Mouse (Mus musculus): ENCODE data around the gene Slc16a6.
A peak's percentile ranks its signal among the peaks of the same experiment; 100 is the strongest.

Gene Slc16a6

DNA sequence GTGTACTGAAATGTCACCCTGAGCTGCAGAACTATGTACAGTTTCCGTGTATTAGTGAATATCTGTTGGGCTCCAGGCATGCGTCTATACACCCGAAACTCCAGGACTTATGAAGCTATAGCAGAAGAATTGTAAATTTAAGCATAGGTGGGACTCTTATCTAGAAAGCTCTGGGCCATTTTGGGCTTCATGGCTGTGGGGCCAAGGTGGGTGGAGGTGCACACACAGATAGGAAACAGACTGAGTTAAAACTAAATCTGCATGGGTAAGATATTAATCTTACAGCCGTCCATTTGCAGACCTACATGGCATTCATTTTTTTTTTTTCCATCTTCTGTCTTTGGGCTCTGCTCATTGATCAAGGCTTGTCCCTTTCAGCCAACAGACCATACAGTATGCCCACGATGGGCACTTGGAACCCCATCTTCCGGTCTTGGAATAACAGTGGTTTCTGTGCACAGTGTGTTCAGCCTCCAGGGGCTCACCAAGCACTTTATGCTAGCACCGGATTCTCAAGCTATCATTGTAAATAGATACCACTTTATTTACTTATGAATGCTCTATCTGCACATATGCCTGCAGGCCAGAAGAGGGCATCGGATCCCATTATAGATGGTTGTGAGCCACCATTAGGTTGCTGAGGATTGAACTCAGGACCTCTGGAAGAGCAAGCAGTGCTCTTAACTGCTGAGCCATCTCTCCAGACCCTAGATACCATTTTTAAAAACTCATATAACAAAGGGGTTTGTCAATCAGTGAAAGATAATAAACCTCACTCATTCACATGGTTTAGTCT lies 29.7 kb downstream of the Slc16a6 start:
- DNase-seq, result no peak

DNA sequence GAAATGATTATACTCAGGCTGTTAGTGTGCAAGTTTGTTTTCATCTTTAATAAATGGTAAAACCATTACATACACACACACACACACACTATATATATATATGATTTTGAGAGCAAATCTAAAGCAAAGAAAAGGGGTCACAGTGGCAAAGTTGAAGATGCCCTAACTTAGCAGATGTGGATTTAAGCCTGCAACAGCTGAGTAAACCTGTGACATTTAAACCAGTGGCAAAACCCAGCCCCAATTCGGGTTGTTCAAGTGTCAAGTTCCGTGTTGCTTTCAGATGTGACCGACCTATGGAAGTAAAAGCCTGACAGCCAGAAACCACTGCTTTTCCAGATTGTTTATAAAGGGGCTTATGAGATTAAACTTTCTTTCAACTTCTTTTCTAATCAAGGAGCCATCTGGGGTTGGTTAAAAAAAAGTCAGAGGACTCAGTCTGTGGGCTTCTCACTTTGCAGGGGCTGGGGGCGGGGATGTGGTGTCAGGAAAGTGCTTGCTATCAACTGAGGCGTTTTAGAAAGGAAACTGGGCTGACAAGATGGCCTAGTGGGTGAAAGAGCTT lies 31.1 kb downstream of the Slc16a6 start:
- DNase-seq, result no peak

DNA sequence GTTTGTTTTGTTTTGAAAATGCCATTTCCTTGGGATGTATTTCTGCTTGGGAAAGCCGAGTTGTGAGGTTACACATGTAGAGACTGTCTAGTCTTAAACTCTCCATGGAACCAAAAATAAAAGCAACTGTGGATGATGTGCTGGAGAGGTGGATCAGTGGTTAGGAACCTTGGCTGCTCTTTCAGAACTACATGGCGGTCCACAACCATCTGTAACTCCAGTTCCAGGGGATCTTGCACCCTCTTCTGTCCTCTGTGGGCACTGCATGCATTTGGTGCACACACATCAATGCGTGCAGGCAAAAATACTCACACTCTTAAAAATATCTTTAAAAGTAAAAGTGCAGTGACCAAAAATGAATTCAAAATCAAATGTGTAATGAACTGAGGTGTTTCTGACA lies 32.3 kb downstream of the Slc16a6 start:
- peak; percentile 60 for DNase-seq

DNA sequence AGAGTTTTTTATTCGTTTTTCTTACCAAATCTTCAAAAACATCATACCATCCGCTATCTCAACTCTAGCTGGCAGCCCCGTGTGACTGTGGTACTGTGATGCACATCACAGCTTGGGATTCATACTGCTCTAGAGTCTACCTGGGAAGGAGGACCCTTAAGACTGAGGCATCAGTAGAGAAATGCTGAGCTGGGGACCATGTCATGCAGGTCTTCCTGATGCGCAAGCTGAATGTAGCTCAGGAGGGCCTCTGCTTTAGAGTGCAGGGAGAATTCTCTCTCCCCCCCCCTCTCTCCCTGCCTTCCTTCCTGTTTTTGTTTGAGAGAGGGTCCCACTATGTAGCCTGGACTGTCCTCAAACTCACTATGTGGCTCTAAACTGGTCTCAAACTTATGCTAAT lies 32.8 kb downstream of the Slc16a6 start:
- no peak for DNase-seq

DNA sequence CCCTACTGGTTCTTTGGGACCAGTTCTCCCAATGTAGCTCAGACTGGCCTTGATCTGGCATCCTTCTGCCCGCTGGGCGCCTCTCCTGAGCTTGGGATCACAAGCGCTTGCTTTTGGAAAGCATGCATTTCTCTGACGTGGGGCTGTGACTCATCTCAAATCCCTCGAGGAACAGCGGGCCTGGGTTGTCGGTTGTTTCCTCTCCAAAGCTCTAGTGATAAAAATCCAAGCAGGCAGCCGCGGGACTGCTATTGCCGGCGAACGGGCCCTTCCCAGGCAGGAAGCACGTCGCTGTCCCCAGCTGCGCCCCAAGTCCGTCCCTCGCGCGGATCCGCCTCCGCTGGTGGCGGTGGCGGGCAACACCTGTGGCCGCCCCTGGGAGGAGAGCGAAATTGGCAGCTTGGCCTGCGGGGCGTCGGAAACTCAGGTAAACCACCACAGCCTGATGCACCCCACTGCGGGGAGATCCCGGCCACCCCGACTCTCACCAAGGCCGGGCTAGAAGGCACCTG lies 33.5 kb downstream of the Slc16a6 start:
- peak; percentile 79 for DNase-seq

DNA sequence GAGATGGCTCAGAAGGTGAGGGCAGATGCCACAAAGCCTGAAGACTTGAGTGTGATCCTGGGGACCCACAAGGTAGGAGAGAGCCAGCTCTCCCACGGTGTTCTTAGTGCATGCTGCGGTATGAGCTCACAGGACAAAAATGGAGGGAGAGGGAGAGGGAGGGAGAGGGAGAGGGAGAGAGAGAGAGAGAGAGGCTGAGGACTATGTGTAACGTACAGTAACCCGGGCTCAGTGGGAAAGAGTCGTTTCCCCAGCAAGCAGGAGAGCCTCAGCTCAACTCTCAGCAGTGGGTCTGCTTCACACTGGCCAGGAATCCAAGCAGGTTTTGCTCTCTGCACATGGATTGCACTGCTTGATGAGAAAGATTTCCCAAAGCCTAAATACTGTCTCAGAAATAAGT lies 34.2 kb downstream of the Slc16a6 start:
- DNase-seq, result no peak

DNA sequence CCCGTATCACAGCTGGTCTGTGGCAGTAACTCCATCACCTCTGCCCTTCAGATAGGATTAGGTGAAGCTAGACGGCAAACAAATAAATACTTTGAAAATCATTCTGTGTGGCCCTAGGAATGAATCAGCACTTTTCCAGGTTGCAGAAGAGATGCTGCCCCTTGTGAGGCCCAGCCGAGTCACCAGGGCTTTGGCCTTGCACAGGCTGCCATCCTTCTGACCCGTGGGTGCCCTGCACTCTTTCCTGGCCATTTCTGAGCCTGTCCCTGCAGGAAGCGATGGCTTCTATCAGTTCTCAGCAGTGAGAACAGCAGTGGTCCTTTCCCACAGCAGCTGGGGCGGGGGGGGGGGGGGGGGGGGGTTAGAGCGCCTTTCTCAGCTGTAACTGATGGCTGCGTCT lies 36.5 kb downstream of the Slc16a6 start:
- DNase-seq, result no peak

DNA sequence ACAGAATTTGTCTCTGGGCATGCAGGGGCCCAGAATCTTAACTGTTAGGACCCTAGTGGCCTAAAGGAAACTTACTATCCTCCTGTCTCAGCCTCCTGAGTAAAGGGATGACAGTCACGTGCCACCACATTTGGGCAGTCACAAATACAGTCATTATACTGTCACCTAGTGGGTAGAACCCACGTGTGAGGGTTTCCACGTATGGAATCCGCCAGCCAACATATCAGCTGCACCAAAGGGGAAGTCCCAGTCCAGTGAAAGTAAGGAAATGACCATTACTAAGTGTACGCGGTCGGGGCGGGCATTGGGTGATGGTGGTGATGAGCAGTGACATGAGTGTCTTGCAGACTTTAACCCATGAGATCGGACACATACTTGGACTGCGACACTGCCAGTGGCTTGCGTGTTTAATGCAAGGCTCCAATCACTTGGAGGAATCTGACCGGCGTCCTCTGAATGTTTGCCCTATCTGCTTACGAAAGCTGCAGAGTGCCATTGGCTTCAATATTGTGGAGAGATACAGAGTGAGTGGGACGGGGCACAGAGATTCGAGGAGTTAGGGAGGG lies 39.1 kb downstream of the Slc16a6 start:
- DNase-seq, result no peak

DNA sequence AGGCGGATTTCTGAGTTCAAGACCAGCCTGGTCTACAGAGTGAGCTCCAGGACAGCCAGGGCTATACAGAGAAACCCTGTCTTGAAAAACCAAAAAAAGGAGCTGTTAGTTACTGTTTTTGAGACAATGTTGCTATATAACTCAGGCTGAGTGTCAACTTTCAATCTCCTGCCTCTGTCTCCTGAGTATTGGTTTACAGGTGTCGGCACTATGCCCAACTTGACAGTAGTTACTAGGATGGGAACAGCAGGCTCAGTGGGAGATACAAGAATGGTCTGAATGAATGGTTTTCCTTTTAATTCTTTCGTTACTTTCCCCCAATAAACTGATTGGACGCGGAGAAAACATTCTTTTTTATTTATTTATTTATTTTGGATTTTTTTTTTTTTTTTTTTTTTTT lies 46.0 kb downstream of the Slc16a6 start:
- no peak for DNase-seq

DNA sequence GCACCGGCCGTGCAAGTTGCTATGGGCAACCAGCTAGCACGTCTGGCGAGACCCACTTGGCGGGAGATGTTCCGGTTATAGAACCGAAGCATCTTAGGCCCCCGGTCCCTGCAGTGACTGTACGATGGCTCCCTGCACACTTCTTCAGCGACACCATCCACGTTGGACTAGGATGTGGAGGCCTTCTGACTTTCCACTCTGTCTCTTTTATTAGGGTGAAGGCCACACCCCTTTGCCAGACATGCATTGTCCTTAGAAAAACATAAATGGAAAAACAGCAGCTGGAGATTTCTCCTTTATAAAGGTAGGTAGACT lies 47.2 kb downstream of the Slc16a6 start:
- DNase-seq, result no peak

DNA sequence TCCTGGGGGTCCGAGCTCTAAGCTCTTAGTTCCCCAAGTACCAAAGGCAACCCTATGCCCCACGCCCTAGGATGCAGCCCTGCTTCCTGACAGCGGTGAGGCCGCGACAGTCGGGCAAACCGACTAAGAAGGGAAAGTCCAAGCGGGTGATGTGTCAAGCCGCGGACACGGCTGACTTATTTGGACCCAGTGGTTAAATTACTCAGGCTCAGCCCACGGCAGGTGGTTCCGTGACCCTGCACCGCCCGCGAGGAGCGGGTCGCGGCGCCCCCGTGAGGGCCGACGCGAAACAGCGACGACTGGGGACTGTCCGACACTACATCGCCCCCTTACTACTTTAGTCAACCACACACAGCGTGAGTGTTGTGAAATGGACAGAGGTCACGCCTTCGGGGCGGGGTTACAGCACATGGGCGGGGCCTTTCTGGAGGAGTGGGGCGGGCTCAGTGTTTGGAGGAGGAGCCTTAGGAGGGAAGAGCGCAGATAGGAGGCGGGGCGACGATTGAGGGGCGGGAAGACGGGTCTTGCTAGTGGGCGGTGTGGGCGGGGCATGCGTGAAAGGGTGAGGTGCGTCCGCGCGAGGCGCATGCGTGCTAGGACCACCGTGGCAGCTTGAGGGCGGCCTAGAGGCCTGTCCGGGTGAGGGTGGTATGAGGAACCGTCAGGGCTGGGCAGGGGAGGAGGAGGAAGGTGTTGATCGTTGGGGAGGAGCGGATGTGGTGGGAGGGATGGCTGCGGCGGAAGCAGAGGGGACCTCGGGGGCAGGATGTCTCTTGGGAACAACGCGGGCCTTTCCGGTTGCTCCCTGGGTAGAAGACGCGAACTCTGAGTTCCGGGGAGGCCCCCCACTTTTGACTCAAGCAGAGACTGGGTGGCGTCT lies 47.8 kb downstream of the Slc16a6 start, which contains the start of gene Amz2:
Gene Amz2, plus strand, starts transcription at position 555 of the 880 bp plus-strand sequence.
- DNase-seq, result peak; percentile 100

DNA sequence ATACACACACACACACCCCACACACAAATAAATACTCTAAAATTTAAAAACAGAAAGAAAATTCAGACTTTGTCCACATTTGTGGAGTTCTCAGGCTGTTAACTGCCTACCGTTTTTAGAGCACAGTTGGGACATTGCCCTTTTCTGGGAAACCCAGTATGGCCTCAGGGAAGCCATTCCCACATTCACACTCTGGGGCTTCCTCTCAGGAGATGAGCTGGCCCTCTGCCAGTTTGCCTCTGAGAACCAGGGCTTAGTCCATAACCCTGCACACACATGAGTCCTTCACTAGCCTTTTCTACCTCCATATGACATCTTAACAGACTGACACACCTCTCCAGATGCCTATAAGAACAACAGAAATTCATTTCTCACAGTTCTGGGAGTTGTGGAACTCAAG lies 50.1 kb downstream of the Slc16a6 start:
- no peak for DNase-seq

DNA sequence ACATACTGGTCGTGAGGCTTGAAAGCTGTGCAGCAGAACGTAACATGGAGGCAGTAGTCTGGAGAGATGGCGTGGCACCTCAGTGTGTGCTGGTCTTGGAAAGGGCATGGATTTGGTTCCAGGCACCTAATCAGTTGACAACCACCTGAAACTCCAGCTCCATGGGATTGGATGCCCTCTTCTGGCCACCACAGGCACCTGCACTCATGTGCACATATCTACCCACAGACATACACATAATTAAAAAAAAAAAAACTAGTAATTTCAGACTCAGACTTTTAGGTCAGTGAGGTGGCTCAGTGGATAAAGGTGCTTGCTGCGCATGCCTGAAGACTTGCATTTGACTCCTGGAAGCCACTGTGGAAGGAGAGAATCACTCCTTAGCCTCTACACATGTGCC lies 51.1 kb downstream of the Slc16a6 start:
- no peak for DNase-seq

DNA sequence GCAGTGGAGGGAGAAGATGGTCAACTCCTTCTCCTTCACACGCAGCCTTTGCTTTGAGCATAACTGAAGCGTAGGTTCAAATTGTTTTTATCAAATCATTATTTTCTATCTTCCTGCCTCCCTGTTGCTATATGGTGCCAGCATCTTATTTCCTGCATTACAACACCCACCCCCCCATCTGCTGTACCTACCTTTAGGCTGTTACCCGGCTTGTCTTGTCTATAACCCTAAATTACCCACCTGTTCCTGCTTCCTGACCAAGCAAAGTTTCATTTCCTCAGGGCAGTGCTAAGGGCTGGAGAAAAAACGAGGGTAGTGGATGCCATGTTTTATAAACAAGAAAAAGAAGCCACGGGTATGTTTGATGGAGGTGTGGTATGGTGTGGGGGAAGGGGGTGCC lies 52.2 kb downstream of the Slc16a6 start:
- no peak for DNase-seq

DNA sequence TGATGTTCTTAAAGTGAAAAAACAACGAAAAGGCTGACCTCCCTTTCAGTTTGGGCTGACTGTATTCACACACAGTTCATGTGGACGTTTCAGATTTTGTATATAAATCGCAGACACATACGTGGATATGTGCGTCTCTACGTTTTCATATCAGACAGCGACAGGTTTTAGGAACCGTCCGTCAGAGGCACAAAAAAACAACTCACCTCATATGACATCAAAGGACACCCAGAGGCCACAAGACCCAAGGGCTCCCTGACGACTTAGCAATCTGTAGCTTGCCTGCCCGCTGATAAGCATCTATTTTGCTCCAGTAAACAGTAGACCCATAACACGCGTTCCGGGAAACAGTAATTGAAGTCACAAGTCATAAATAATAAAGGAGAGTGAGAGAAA lies 52.8 kb downstream of the Slc16a6 start:
- no peak for DNase-seq

DNA sequence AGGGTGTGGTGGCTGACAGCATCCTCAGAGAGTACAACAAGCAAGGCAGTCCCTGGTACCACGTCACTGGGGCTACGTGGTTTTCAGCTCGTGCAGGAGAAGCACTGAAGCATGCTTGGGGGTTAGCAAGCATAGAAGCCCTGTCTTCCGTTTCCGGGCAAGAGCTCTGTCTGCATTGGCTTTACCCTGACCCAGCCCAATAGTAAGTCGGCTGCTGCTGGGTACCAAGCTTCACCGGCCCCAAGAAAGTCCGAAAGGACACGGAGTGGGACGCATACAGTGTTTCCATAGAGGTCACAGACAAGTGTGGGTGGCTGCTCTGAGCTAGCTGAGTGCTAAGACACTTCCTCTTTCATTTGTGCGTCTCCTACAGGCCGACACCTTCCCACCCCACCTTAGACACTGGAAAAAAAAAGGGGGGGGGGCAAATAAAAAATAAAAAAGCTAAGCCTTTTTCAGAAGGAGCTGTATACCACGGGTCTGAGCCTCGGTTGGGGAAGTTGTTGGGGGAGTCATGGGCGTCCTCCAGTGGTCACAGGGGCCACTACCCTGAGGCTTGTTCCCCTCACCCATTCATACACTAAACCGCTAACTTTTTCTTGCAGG lies 53.3 kb downstream of the Slc16a6 start:
- peak; percentile 15 for DNase-seq

DNA sequence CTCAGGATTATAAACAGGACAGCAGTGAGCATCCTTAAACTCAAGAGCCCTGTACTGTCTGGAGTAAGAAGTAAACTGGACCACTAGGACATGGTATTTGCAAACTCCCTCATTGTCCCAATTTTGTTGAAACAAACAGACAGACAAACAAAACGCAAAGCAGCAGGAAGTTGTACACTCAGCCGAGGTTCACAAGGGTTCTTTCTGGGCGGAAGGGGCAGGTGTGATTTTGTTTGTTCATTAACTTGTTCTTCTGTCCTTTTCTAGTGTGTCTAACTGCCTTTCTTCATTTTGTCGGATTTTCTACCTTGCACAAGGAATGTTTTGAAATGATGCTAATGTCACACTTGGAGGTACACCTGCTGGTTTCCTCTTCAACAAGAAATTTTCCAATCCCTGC lies 53.9 kb downstream of the Slc16a6 start:
- no peak for DNase-seq

DNA sequence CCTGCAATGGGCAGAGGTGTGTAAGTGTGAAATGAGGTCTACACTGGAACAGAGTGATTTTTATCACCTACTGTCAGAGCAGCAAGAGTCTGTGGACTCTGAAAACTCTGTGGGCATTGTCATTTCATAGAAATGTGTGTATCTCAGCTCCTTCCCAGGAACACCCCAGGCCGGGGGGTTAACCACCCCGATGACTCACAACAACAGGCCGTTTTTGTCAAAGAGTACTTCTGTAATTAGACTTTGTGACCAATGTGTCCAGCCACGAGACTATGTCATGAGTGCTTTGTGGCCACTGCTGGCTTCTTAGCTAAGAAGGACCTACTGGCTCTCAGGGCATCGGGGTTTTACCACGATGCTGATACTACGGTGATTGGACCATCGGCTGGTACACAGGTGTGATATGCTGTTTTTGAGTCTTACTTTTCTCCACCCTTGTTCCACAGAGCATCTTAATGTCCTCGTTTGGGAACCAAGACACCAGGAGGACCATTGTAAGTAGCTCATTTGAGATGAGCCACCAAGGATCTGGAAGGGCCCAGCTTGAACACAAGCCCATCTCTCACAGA lies 55.8 kb downstream of the Slc16a6 start:
- DNase-seq, result no peak

DNA sequence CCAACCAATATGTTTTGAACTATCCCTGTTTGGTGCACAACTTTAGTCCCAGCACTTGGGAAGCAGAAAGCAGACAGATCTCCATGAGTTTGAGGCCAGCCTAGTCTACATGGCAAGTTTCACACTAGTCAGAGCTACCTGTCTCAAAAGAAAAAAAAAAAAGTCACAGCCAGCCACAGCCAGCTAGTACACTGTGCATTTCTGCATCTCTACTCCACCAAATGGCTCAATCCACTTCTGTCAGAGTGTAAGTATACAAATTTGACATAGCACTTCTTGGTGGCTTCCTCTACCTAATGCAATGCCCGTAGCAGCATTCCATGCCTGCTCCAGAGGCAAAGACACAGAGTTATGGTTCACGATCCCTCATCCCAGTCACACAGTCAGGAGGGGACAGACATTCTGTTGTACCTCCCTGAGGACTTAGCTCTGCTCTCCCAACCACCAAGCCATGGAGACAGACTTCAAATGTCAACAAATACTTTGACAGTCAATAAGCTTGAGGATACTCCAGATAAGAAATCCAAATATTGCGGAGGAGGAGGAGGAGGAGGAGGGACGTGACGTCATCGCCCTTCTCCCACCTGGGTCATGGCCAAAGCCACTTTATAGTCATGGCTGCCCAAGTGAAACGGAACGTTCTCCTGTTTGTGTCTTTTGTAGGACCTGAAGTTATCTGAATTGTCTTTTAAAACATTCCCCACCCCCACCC lies 56.5 kb downstream of the Slc16a6 start:
- DNase-seq, result peak; percentile 77

DNA sequence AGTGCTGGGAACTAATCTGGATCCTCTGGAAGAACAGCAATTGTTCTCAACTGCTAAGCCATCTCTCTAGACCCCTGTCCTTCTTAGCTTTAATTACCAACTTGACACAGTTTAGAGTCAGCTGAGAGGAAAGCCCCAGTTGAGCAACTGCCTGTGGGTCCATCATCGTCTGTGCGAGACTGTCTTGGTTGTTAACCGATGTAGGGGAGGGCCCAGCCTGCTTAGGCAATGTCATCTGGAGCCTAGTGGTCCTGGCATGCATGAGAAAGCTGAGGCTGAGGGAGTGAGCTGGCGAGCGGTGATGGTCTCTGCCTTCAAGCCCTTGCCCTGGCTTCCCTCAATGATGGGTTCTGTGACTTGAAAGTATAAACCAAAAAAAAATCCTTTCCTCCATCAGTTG lies 58.6 kb downstream of the Slc16a6 start:
- DNase-seq, result no peak

DNA sequence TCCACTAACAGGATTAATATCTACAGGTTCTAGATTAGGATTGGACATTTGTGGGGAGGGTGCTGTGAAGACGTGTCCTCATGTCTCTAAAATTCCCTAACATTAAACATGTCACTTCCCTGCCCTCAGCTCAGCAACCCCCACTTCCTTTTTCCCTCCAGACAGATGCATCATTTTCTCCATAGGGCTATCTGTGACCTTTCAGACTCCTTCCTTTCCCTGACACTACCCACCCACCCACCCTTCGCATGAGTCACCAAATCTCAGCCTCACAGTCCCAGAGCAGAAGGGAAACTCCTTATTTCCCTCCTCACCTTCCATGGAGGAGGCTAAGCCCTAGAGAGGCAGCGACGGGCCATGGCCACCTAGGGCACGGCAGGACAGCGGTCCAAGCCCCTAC lies 59.8 kb downstream of the Slc16a6 start, which contains the start of gene 9930022D16Rik:
Gene 9930022D16Rik, plus strand, starts transcription at position 301 of the 400 bp plus-strand sequence.
- DNase-seq, result no peak
